Comparison of ENCODE assay signal across 10 mouse cellular contexts in the genomic region with DNA sequence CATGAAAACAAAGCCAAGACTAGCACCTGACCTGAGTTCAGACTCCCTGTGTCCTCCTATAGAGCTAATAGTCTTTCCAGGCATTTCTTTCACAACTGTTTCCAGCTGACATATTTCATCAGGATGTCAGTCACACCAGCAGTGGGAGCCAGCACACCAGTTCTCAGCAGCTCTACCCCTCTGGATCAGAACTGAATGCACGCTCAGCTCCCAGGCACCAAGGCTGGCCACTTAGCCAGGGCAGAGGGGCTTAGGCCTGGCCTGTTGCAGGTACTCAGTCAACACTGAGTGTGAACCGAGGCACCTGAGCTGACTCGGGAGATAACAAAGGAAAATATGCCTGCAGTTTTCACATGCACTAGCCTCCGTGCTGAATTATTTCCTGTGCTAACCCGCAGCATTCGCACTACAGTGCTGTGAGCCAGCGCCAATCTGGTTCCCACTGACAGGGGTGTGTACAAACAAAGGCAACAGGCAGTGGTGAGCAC.
DNase-seq lines count a peak whose midpoint lies in the region; ATAC-seq and TF ChIP-seq lines count a peak whose summit lies in the region.
"Had no signal": no experiment of that assay in that cellular context is flagged by ENCODE, and none has a peak within 500 bp of the region (broad histone marks: within the 10 kb centered on the region; RNA-seq: fewer than 3 reads in every experiment).

No protein-coding gene starts in this region.

- WGBS in heart, adult 2 months: 31% methylated on average over 7 of the region's 7 CpGs
- 61% methylated on average over 7 of the region's 7 CpGs for WGBS in hindbrain, embryonic 14.5 days
- 50% methylated on average over 7 of the region's 7 CpGs for WGBS in stomach, embryonic 14.5 days

- no peaks in the 10 kb centered on the region for H3K79me2 ChIP-seq in heart, adult 2 months (replicated peaks; ENCODE audit: control insufficient read depth, insufficient read depth, low read length)

- H3K9ac ChIP-seq in heart, adult 2 months (ENCODE audit: low read depth, low read length): no peak overlapping the region
- H3K9ac ChIP-seq in hindbrain, embryonic 14.5 days: 0 out of 2 replicates have a peak overlapping the region, but pooled peaks have one; percentile 13
- no peak overlapping the region for H3K9ac ChIP-seq in stomach, embryonic 14.5 days (replicated peaks; ENCODE audit: low read depth, low read length)
- H3K9ac ChIP-seq: neural tube, embryonic 13.5 days had no signal

- no peaks in the 10 kb centered on the region for H3K4me1 ChIP-seq in heart, adult 2 months (ENCODE audit: control insufficient read depth, insufficient read depth, low read length)
- peaks cover 33% of the 10 kb centered on the region for H3K4me1 ChIP-seq in hindbrain, embryonic 14.5 days (replicated peaks; ENCODE audit: control insufficient read depth, insufficient read depth, low read length)
- H3K4me1 ChIP-seq in stomach, embryonic 14.5 days (ENCODE audit: control insufficient read depth, insufficient read depth, low read length): peaks cover 13% of the 10 kb centered on the region; the same call in 1 of the 2 replicates

- H3K9me3 ChIP-seq in hindbrain, embryonic 14.5 days (ENCODE audit: control insufficient read depth, low read length): no peaks in the 10 kb centered on the region
- no peaks in the 10 kb centered on the region for H3K9me3 ChIP-seq in stomach, embryonic 14.5 days (ENCODE audit: control insufficient read depth, low read depth, low read length)
- H3K9me3 ChIP-seq: neural tube, embryonic 13.5 days had no signal

- no peaks in the 10 kb centered on the region for H3K27me3 ChIP-seq in heart, adult 2 months (ENCODE audit: control insufficient read depth, insufficient read depth, low read length)
- peaks cover 4% of the 10 kb centered on the region; the same call in 1 of the 2 replicates for H3K27me3 ChIP-seq in hindbrain, embryonic 14.5 days (ENCODE audit: control insufficient read depth, insufficient read depth, low read length)
- H3K27me3 ChIP-seq in stomach, embryonic 14.5 days (ENCODE audit: control insufficient read depth, insufficient read depth, low read length): no peaks in the 10 kb centered on the region

- no peak for ATAC-seq in hindbrain, embryonic 14.5 days (ENCODE audit: low FRiP score)
- peak; percentile 34; the same call in 1 of the 2 replicates for ATAC-seq in stomach, embryonic 14.5 days (ENCODE audit: insufficient number of reproducible peaks, insufficient read depth, low FRiP score, low read depth)

- intact Hi-C loops in heart, adult 2 months (cut with DNase I): loop anchor here (5.0 kb wide), 1 partner anchor 131 kb away; no protein-coding TSS in a partner anchor
- intact Hi-C loops in heart, postnatal 25 days (cut with DNase I): loop anchor here (5.0 kb wide), 1 partner anchor 131 kb away; no protein-coding TSS in a partner anchor

- peak; percentile 53 for TF ChIP-seq CTCF in heart, adult 2 months (IDR thresholded peaks at IDR 0.05)

- DNase-seq in heart, adult 2 months: peak in 1 of 2 experiments; percentile 26
- DNase-seq in heart, postnatal 25 days (ENCODE audit: low spot score): no peak
- DNase-seq in right cerebral cortex, postnatal 10 days (ENCODE audit: low spot score in 2 of 2): peak; percentile 29 to 36
- DNase-seq in right cerebral cortex, postnatal 14 days: no peak
- DNase-seq in hindbrain, embryonic 14.5 days (ENCODE audit: low spot score): no peak
- DNase-seq in adrenal gland, postnatal 10 days: no peak
- DNase-seq in layer of hippocampus, adult 18-20 months (ENCODE audit: low spot score in 2 of 2): no peak
- DNase-seq: cerebellum, adult 18-20 months had no signal

- no peak overlapping the region for H3K27ac ChIP-seq in heart, adult 2 months
- no peak overlapping the region for H3K27ac ChIP-seq in hindbrain, embryonic 14.5 days
- H3K27ac ChIP-seq in stomach, embryonic 14.5 days (ENCODE audit: low read length): no peak overlapping the region
- H3K27ac ChIP-seq: neural tube, embryonic 13.5 days had no signal

- no peak overlapping the region for H3K4me3 ChIP-seq in heart, adult 2 months
- no peak overlapping the region for H3K4me3 ChIP-seq in hindbrain, embryonic 14.5 days (replicated peaks; ENCODE audit: low read length)
- no peak overlapping the region for H3K4me3 ChIP-seq in stomach, embryonic 14.5 days (ENCODE audit: low read depth, low read length)
- H3K4me3 ChIP-seq: neural tube, embryonic 13.5 days had no signal

- TF ChIP-seq POLR2A in heart, adult 2 months (IDR thresholded peaks at IDR 0.05; ENCODE audit: insufficient read depth, low read depth, low read length): no peak

- no peak overlapping the region for H3K4me2 ChIP-seq in hindbrain, embryonic 14.5 days (replicated peaks)
- no peak overlapping the region for H3K4me2 ChIP-seq in stomach, embryonic 14.5 days (replicated peaks; ENCODE audit: low read depth, low read length)
- H3K4me2 ChIP-seq: neural tube, embryonic 13.5 days had no signal

- no peaks in the 10 kb centered on the region for H3K36me3 ChIP-seq in heart, adult 2 months (ENCODE audit: control insufficient read depth, insufficient read depth, low read length)
- no peaks in the 10 kb centered on the region for H3K36me3 ChIP-seq in hindbrain, embryonic 14.5 days (replicated peaks; ENCODE audit: control insufficient read depth, insufficient read depth)
- H3K36me3 ChIP-seq in stomach, embryonic 14.5 days (ENCODE audit: control insufficient read depth, insufficient read depth, low read length): no peaks in the 10 kb centered on the region
- H3K36me3 ChIP-seq: neural tube, embryonic 13.5 days had no signal

- TF ChIP-seq EP300 in heart, adult 2 months (IDR thresholded peaks at IDR 0.05; ENCODE audit: insufficient read depth, low read depth, low read length): no peak

Comparison
In these comparisons a context has a peak if more than half of its experiments do, and no peak if none do; other contexts are left out.
1. DNase-seq: peak in right cerebral cortex, postnatal 10 days (2 of 2); none in heart, postnatal 25 days (single experiment), right cerebral cortex, postnatal 14 days (single experiment), hindbrain, embryonic 14.5 days (single experiment), adrenal gland, postnatal 10 days (single experiment) and layer of hippocampus, adult 18-20 months (0 of 2).